Comparison of ENCODE assay signal across 18 mouse cellular contexts in the genomic region with DNA sequence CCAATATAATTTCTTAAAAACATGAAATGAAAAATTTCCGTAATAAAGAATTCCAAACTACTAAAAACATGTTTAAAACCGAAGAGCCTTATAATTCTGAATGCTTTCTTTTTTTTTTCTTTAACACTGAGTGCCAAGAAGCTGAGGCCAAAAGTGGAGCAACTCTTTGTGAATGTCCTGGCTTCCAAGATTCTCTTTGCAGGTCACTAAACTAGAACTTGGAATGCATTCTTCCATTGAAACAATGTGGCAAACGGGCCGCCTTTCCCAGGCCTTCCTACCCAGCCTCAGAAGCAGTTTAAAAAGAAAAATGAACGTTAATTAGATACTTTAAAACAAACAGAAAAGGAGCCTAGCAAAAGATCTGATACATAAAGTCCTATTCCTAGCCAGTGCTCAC. TPM values are rescaled to one million over a fixed set of nuclear protein-coding genes. Genes with fewer than 3 reads are reported as not detected.
DNase-seq lines count a peak whose midpoint lies in the region; ATAC-seq and TF ChIP-seq lines count a peak whose summit lies in the region.
"Had no signal": no experiment of that assay in that cellular context is flagged by ENCODE, and none has a peak within 500 bp of the region (broad histone marks: within the 10 kb centered on the region; RNA-seq: fewer than 3 reads in every experiment).

No protein-coding gene starts in this region.

- ATAC-seq in lung, embryonic 14.5 days (ENCODE audit: insufficient read depth): no peak
- ATAC-seq in kidney, embryonic 16.5 days (ENCODE audit: low FRiP score, low TSS enrichment): no peak
- ATAC-seq: forebrain, embryonic 15.5 days; intestine, embryonic 15.5 days; midbrain, embryonic 13.5 days had no signal

- H3K4me2 ChIP-seq in lung, embryonic 14.5 days: no peak overlapping the region
- H3K4me2 ChIP-seq in kidney, embryonic 16.5 days (replicated peaks; ENCODE audit: low read depth, low read length): no peak overlapping the region
- H3K4me2 ChIP-seq: forebrain, embryonic 15.5 days; intestine, embryonic 15.5 days; midbrain, embryonic 13.5 days; neural tube, embryonic 13.5 days had no signal

- no peak overlapping the region for H3K4me3 ChIP-seq in lung, embryonic 14.5 days (ENCODE audit: low read depth, low read length)
- H3K4me3 ChIP-seq in kidney, embryonic 16.5 days (ENCODE audit: low read length): no peak overlapping the region
- H3K4me3 ChIP-seq: forebrain, embryonic 15.5 days; intestine, embryonic 15.5 days; midbrain, embryonic 13.5 days; neural tube, embryonic 13.5 days had no signal

- no peaks in the 10 kb centered on the region for H3K36me3 ChIP-seq in lung, embryonic 14.5 days (ENCODE audit: insufficient read depth)
- no peaks in the 10 kb centered on the region for H3K36me3 ChIP-seq in kidney, embryonic 16.5 days (ENCODE audit: insufficient read depth, low read length)
- H3K36me3 ChIP-seq: forebrain, embryonic 15.5 days; intestine, embryonic 15.5 days; midbrain, embryonic 13.5 days; neural tube, embryonic 13.5 days had no signal

- TF ChIP-seq CTCF in lung, embryonic 14.5 days (IDR thresholded peaks at IDR 0.05; ENCODE audit: low read depth): no peak

- H3K27me3 ChIP-seq in lung, embryonic 14.5 days (ENCODE audit: insufficient read depth, low read length): no peaks in the 10 kb centered on the region
- no peaks in the 10 kb centered on the region for H3K27me3 ChIP-seq in kidney, embryonic 16.5 days (ENCODE audit: insufficient read depth, low read length)
- H3K27me3 ChIP-seq: forebrain, embryonic 15.5 days; intestine, embryonic 15.5 days; midbrain, embryonic 13.5 days; neural tube, embryonic 13.5 days had no signal

- H3K9ac ChIP-seq in lung, embryonic 14.5 days: no peak overlapping the region
- H3K9ac ChIP-seq in kidney, embryonic 16.5 days (replicated peaks; ENCODE audit: low read length): no peak overlapping the region
- H3K9ac ChIP-seq: forebrain, embryonic 15.5 days; intestine, embryonic 15.5 days; liver, embryonic 14.5 days; midbrain, embryonic 13.5 days; neural tube, embryonic 13.5 days had no signal

- 57% methylated on average over 5 of the region's 5 CpGs for WGBS in lung, embryonic 14.5 days
- WGBS in kidney, embryonic 16.5 days: 77% methylated on average over 5 of the region's 5 CpGs

- peak; percentile 33 to 51 for DNase-seq in heart, adult 9 months (ENCODE audit: low spot score in 2 of 2)
- DNase-seq in heart, adult 8-10 months (ENCODE audit: low spot score): no peak
- peak; percentile 54 for DNase-seq in lung, embryonic 14.5 days
- no peak for DNase-seq in lung, adult 18-20 months
- peak; percentile 86 for DNase-seq in Muller cell, postnatal 12 days (ENCODE audit: inconsistent ontology term)
- DNase-seq in adipocyte (ENCODE audit: low spot score): peak; percentile 65
- DNase-seq: adrenal gland, adult 8-10 months; cerebellum, adult 11 months; cerebellum, postnatal 25 days; embryo, embryonic 11 days; kidney, adult 9 months; right cerebral cortex, postnatal 25 days had no signal

- H3K4me1 ChIP-seq in lung, embryonic 14.5 days (ENCODE audit: insufficient read depth): 0 out of 2 replicates have a peak, but pooled peaks cover 2% of the 10 kb centered on the region
- H3K4me1 ChIP-seq in kidney, embryonic 16.5 days (ENCODE audit: insufficient read depth, low read length): peaks cover 9% of the 10 kb centered on the region
- H3K4me1 ChIP-seq: intestine, embryonic 15.5 days; midbrain, embryonic 13.5 days; neural tube, embryonic 13.5 days had no signal

- peak overlapping the region; percentile 26; the same call in 1 of the 2 replicates for H3K27ac ChIP-seq in lung, embryonic 14.5 days (ENCODE audit: low read depth)
- no peak overlapping the region for H3K27ac ChIP-seq in kidney, embryonic 16.5 days (ENCODE audit: low read length)
- H3K27ac ChIP-seq: forebrain, embryonic 15.5 days; intestine, embryonic 15.5 days; liver, embryonic 14.5 days; midbrain, embryonic 13.5 days; neural tube, embryonic 13.5 days had no signal

- H3K9me3 ChIP-seq in lung, embryonic 14.5 days (ENCODE audit: low read depth, low read length): no peaks in the 10 kb centered on the region
- H3K9me3 ChIP-seq in kidney, embryonic 16.5 days (ENCODE audit: low read length): no peaks in the 10 kb centered on the region
- H3K9me3 ChIP-seq: forebrain, embryonic 15.5 days; intestine, embryonic 15.5 days; midbrain, embryonic 13.5 days; neural tube, embryonic 13.5 days had no signal

RNA-seq across cellular contexts. Expression of a gene that starts 27.5 kb away (rescaled TPM):
- total RNA-seq in heart, adult 8-10 months (2022): 10 to 100 TPM; 58.9 to 68.6 (median 63.2) TPM
- 27.7 and 29.6 TPM in 2 replicates for polyA plus RNA-seq in lung, embryonic 14.5 days (2014; fragmentation: Nextera tagmentation; extraction: Ambion mirVana)
- 12.6 and 18.9 TPM in 2 replicates for polyA plus RNA-seq in kidney, embryonic 16.5 days (2015; fragmentation: Nextera tagmentation; extraction: Ambion mirVana)

Comparison
In these comparisons a context has a peak if more than half of its experiments do, and no peak if none do; other contexts are left out.
1. DNase-seq: peak in heart, adult 9 months (2 of 2), lung, embryonic 14.5 days (single experiment), Muller cell, postnatal 12 days (single experiment) and adipocyte (single experiment); none in heart, adult 8-10 months (single experiment) and lung, adult 18-20 months (0 of 2).